Mouse (Mus musculus): Measurements from ENCODE around the gene Tex48.

Gene Tex48

DNA sequence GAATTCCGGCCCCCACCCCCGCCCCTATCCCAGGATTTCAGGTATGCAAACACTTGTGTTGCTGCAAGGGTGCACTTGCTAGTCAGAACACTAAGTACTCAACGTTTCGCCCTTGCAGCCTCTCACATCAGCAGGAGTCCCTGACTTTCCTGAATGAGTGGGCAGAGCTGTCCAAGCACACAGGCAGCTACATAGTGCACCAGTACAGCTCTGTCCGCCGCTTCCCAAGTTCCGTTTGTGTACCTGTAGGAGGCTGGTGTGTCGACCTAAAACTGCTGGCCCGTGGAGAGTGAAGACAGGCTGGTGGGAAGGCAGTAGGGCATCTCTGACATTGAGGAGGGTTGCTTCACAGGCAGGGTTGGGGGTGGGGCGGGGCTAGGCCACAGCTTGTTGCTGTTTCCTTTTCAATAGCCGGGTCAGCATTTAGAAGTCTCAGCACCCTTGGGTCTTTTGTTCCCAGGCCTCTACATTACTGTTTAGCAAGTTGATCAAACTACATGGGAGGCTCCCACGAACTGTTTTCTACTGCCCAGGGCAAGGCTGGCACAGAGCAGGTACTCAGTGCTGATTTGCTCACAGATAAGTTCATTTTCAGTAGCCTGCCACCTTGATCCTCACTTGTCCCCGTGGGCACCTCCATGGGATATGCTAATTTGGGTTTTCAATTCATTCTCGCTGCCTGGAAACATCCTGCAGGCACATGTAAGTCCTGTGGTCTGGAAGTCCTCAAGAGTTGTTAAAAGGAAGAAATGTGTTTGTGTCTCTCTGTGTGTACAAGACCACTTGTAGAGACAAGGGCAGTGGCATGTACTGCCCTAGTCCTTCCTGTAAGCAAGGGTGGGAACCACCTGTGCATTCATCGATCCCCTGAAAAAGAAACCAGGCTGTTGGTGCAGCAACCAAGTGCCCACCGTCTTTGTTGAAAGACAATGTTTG is 64.8 kb downstream of the Tex48 start:
- in situ Hi-C loops (cut with MboI, MseI): loop anchor here in 1 of 2 experiments (5.0 kb wide), 1 partner anchor 820 kb away; no protein-coding TSS in a partner anchor
